ENCODE assay signal across 19 mouse cellular contexts in genomic region chr5:123277704-123278103, GRCm38 (mm10). TPM values are rescaled to one million over a fixed set of nuclear protein-coding genes. Genes with fewer than 3 reads are reported as not detected.
DNase-seq lines count a peak whose midpoint lies in the region; ATAC-seq and TF ChIP-seq lines count a peak whose summit lies in the region.
"Had no signal": no experiment of that assay in that cellular context is flagged by ENCODE, and none has a peak within 500 bp of the region (broad histone marks: within the 10 kb centered on the region; RNA-seq: fewer than 3 reads in every experiment).

No protein-coding gene starts in this region.

- no peaks in the 10 kb centered on the region for H3K27me3 ChIP-seq in heart, embryonic 16.5 days (ENCODE audit: control insufficient read depth, insufficient read depth, low read length)
- H3K27me3 ChIP-seq in heart, embryonic 10.5 days (ENCODE audit: insufficient read depth, poor library complexity, severe bottlenecking): no peaks in the 10 kb centered on the region
- no peaks in the 10 kb centered on the region for H3K27me3 ChIP-seq in midbrain, embryonic 14.5 days (ENCODE audit: control insufficient read depth, insufficient read depth, low read length)
- H3K27me3 ChIP-seq in midbrain, postnatal 0 days (ENCODE audit: insufficient read depth, low read length): no peaks in the 10 kb centered on the region
- no peaks in the 10 kb centered on the region for H3K27me3 ChIP-seq in forebrain, postnatal 0 days (ENCODE audit: insufficient read depth, low read length)
- H3K27me3 ChIP-seq: embryonic facial prominence, embryonic 15.5 days had no signal

- ATAC-seq in heart, embryonic 16.5 days (replicated peaks; ENCODE audit: extremely low read depth, insufficient read depth, low FRiP score): no peak
- no peak for ATAC-seq in midbrain, embryonic 14.5 days (ENCODE audit: low FRiP score, low TSS enrichment)
- no peak for ATAC-seq in midbrain, postnatal 0 days (ENCODE audit: low FRiP score)
- ATAC-seq in forebrain, postnatal 0 days: no peak
- ATAC-seq: intestine, embryonic 16.5 days had no signal

- H3K4me3 ChIP-seq in heart, embryonic 16.5 days (ENCODE audit: low read length): no peak overlapping the region
- no peak overlapping the region for H3K4me3 ChIP-seq in heart, embryonic 10.5 days
- no peak overlapping the region for H3K4me3 ChIP-seq in layer of hippocampus, adult 2 months
- H3K4me3 ChIP-seq in midbrain, embryonic 14.5 days (replicated peaks; ENCODE audit: low read depth, low read length): no peak overlapping the region
- no peak overlapping the region for H3K4me3 ChIP-seq in midbrain, postnatal 0 days (ENCODE audit: low read depth, low read length)
- no peak overlapping the region for H3K4me3 ChIP-seq in forebrain, postnatal 0 days (ENCODE audit: low read depth, low read length)
- H3K4me3 ChIP-seq: embryonic facial prominence, embryonic 15.5 days; erythroblast, embryonic 14.5 days; gastrocnemius, adult 2 months had no signal

- WGBS in heart, embryonic 16.5 days: 82% methylated on average over 4 of the region's 4 CpGs
- WGBS in heart, embryonic 10.5 days: 88% methylated on average over 4 of the region's 4 CpGs
- 78% methylated on average over 4 of the region's 4 CpGs for WGBS in midbrain, embryonic 14.5 days
- WGBS in midbrain, postnatal 0 days: 69% methylated on average over 4 of the region's 4 CpGs
- WGBS in forebrain, postnatal 0 days: 36% methylated on average over 4 of the region's 4 CpGs

- no peak for TF ChIP-seq CTCF in layer of hippocampus, adult 2 months (conservative IDR thresholded peaks at IDR 0.05)
- no peak for TF ChIP-seq CTCF in midbrain, postnatal 0 days (IDR thresholded peaks at IDR 0.05)
- no peak for TF ChIP-seq CTCF in forebrain, postnatal 0 days (IDR thresholded peaks at IDR 0.05; ENCODE audit: low read depth)

- H3K4me2 ChIP-seq in heart, embryonic 16.5 days (ENCODE audit: low read depth, low read length): no peak overlapping the region
- H3K4me2 ChIP-seq in midbrain, embryonic 14.5 days (ENCODE audit: low read length): no peak overlapping the region
- no peak overlapping the region for H3K4me2 ChIP-seq in midbrain, postnatal 0 days (ENCODE audit: low read depth, low read length, poor library complexity, severe bottlenecking)
- no peak overlapping the region for H3K4me2 ChIP-seq in forebrain, postnatal 0 days (ENCODE audit: low read depth)
- H3K4me2 ChIP-seq: embryonic facial prominence, embryonic 15.5 days had no signal

- no peak overlapping the region for H3K9ac ChIP-seq in heart, embryonic 16.5 days (ENCODE audit: low read length)
- no peak overlapping the region for H3K9ac ChIP-seq in midbrain, embryonic 14.5 days (replicated peaks; ENCODE audit: low read length)
- no peak overlapping the region for H3K9ac ChIP-seq in midbrain, postnatal 0 days (replicated peaks; ENCODE audit: low read length, poor library complexity, severe bottlenecking)
- H3K9ac ChIP-seq in forebrain, postnatal 0 days: no peak overlapping the region
- H3K9ac ChIP-seq: embryonic facial prominence, embryonic 15.5 days had no signal

- H3K4me1 ChIP-seq in heart, embryonic 16.5 days (ENCODE audit: control insufficient read depth, insufficient read depth, low read length): peaks cover 10% of the 10 kb centered on the region
- H3K4me1 ChIP-seq in heart, embryonic 10.5 days: peaks cover 5% of the 10 kb centered on the region; the same call in 1 of the 2 replicates
- peaks cover 14% of the 10 kb centered on the region for H3K4me1 ChIP-seq in midbrain, embryonic 14.5 days (ENCODE audit: control insufficient read depth, insufficient read depth, low read length)
- peaks cover 8% of the 10 kb centered on the region; the same call in 1 of the 2 replicates for H3K4me1 ChIP-seq in midbrain, postnatal 0 days (ENCODE audit: insufficient read depth, low read length)
- H3K4me1 ChIP-seq in forebrain, postnatal 0 days (ENCODE audit: insufficient read depth): peaks cover 14% of the 10 kb centered on the region

- no peaks in the 10 kb centered on the region for H3K9me3 ChIP-seq in heart, embryonic 16.5 days (replicated peaks; ENCODE audit: control insufficient read depth, low read length)
- no peaks in the 10 kb centered on the region for H3K9me3 ChIP-seq in heart, embryonic 10.5 days
- no peaks in the 10 kb centered on the region for H3K9me3 ChIP-seq in midbrain, embryonic 14.5 days (ENCODE audit: control insufficient read depth, low read length)
- no peaks in the 10 kb centered on the region for H3K9me3 ChIP-seq in midbrain, postnatal 0 days (ENCODE audit: low read length)
- H3K9me3 ChIP-seq in forebrain, postnatal 0 days (ENCODE audit: low read length): no peaks in the 10 kb centered on the region
- H3K9me3 ChIP-seq: embryonic facial prominence, embryonic 15.5 days had no signal

- H3K36me3 ChIP-seq in heart, embryonic 16.5 days (ENCODE audit: control insufficient read depth, insufficient read depth): no peaks in the 10 kb centered on the region
- H3K36me3 ChIP-seq in heart, embryonic 10.5 days: no peaks in the 10 kb centered on the region
- no peaks in the 10 kb centered on the region for H3K36me3 ChIP-seq in midbrain, embryonic 14.5 days (ENCODE audit: control insufficient read depth, insufficient read depth, low read length)
- H3K36me3 ChIP-seq in midbrain, postnatal 0 days (ENCODE audit: insufficient read depth, low read length): no peaks in the 10 kb centered on the region
- no peaks in the 10 kb centered on the region for H3K36me3 ChIP-seq in forebrain, postnatal 0 days (ENCODE audit: insufficient read depth)
- H3K36me3 ChIP-seq: embryonic facial prominence, embryonic 15.5 days had no signal

- no peak for DNase-seq in heart, embryonic 10.5 days (ENCODE audit: low spot score)
- DNase-seq in layer of hippocampus, adult 2 months (ENCODE audit: low spot score in 2 of 2): no peak
- DNase-seq in layer of hippocampus, postnatal 10 days (ENCODE audit: low spot score in 2 of 2): no peak
- no peak for DNase-seq in midbrain, embryonic 14.5 days
- DNase-seq in midbrain, postnatal 0 days (ENCODE audit: low spot score): no peak
- no peak for DNase-seq in forebrain, postnatal 0 days
- DNase-seq in cerebellum, postnatal 10 days: no peak
- DNase-seq: adrenal gland, postnatal 25 days; embryo, embryonic 11 days; gastrocnemius, adult 2 months; gastrocnemius, postnatal 25 days; heart, adult 11 months; heart, postnatal 14 days had no signal

- H3K27ac ChIP-seq in heart, embryonic 16.5 days (ENCODE audit: low read length): 0 out of 2 replicates have a peak overlapping the region, but pooled peaks have one; percentile 32
- H3K27ac ChIP-seq in heart, embryonic 10.5 days: no peak overlapping the region
- peak overlapping the region; percentile 47; the same call in 1 of the 2 replicates for H3K27ac ChIP-seq in layer of hippocampus, adult 2 months
- H3K27ac ChIP-seq in midbrain, embryonic 14.5 days (replicated peaks; ENCODE audit: low read depth, low read length): peak overlapping the region; percentile 49
- H3K27ac ChIP-seq in midbrain, postnatal 0 days (ENCODE audit: low read depth, low read length): no peak overlapping the region
- H3K27ac ChIP-seq in forebrain, postnatal 0 days (ENCODE audit: low read depth, low read length): peak overlapping the region; percentile 11; the same call in 1 of the 2 replicates
- H3K27ac ChIP-seq: embryonic facial prominence, embryonic 15.5 days; gastrocnemius, adult 2 months had no signal

RNA-seq across cellular contexts. Expression of gene Wdr66, which starts 25.8 kb away (rescaled TPM):
- 3.1 and 3.7 TPM in 2 replicates for polyA plus RNA-seq in heart, embryonic 16.5 days (2015; fragmentation: Nextera tagmentation; extraction: Ambion mirVana)
- 0.53 and 0.79 TPM in 2 replicates for polyA plus RNA-seq in heart, embryonic 10.5 days (2016; fragmentation: Nextera tagmentation; extraction: Ambion mirVana)
- 1 to 10 TPM; 4.5 to 5.6 TPM for total RNA-seq in layer of hippocampus, adult 2 months (2021)
- 1 to 10 TPM; 5.4 to 7.3 TPM for total RNA-seq in layer of hippocampus, postnatal 10 days (2021)
- 0.46 and 1.2 TPM in 2 replicates for polyA plus RNA-seq in midbrain, embryonic 14.5 days (2014; fragmentation: Nextera tagmentation; extraction: Ambion mirVana)
- total RNA-seq in midbrain, postnatal 0 days (2014; rRNA removed): 2.2 and 3.3 TPM in 2 replicates
- 1.4 and 2.0 TPM in 2 replicates for polyA plus RNA-seq in midbrain, postnatal 0 days (2015; fragmentation: Nextera tagmentation; extraction: Ambion mirVana)
- 1.8 and 4.4 TPM in 2 replicates for total RNA-seq in forebrain, postnatal 0 days (2014; rRNA removed)
- polyA plus RNA-seq in forebrain, postnatal 0 days (2015; fragmentation: Nextera tagmentation; extraction: Ambion mirVana): 1.1 and 2.0 TPM in 2 replicates
- total RNA-seq: common myeloid progenitor, adult 5-6 weeks; hematopoietic stem cell, adult 5-6 weeks had no signal

Comparison
In these comparisons a context has a peak if more than half of its experiments do, and no peak if none do; other contexts are left out.
1. H3K27ac ChIP-seq: peak in heart, embryonic 16.5 days (single experiment), layer of hippocampus, adult 2 months (single experiment), midbrain, embryonic 14.5 days (single experiment) and forebrain, postnatal 0 days (single experiment); none in heart, embryonic 10.5 days (single experiment) and midbrain, postnatal 0 days (single experiment).